Mouse (Mus musculus): ENCODE data around the gene Scg5. TPM values are rescaled to one million over a fixed set of nuclear protein-coding genes. Genes with fewer than 3 reads are reported as not detected.

Gene Scg5
- polyA plus RNA-seq, 1 experiment from 2014 or later: 9.4 TPM

DNA sequence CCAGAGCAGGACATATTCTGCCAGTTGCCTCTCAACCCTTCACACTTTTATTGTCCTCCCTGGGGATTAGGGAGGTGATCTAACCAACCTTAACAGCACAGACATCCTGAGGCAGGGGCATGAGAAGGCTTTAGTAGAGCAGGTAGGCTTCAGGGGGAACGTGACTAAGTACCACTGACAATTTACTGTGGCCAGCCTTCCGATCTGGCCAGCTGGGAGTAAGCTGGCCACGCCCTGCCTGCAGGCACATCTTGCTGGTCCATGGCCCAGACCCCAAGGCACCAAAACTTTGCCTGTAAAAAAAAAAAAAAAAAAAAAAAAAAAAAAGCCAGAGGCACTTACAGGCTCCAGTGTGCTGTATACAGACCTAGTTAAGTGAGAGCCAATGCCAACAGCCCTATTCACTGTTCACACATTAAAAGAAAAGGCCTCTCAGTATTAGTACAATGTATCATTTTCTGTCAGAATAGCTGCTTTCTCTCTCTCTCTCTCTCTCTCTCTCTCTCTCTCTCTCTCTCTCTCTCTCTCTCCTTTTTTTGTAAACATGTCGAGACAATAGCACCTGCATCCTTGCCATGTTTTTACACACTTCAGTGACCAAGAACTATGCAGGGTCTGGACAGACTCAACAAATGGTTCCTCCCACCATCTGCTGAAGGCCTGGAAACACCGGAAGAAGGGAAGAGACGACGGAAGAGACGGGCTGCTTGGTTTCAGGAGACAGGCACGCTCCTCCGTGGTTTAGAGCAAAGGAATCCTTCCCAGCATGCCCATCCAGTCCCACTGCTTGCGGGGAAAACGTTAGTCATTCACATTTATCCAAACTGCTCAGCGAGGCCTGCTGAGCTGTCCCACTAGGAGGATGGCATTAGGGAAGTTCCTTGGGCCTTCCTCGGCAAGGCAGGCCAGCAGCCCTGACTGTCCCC lies 11.0 kb downstream of the Scg5 start:
- 53% methylated on average over 14 of the region's 14 CpGs for WGBS
- DNase-seq (ENCODE audit: low spot score) (peak; percentile 49), ATAC-seq (ENCODE audit: low read depth) (peak; percentile 63; the same call in 1 of the 2 replicates)
- Histone ChIP-seq H3K9ac (ENCODE audit: low read depth, low read length) (no peak overlapping the region), H3K4me1 (ENCODE audit: control insufficient read depth, insufficient read depth, low read length) (no peaks in the 10 kb centered on the region), H3K9me3 (ENCODE audit: control insufficient read depth, low read length) (no peaks in the 10 kb centered on the region), H3K27me3 (replicated peaks; ENCODE audit: control insufficient read depth, insufficient read depth, low read length) (no peaks in the 10 kb centered on the region), H3K4me2 (ENCODE audit: low read depth, low read length) (no peak overlapping the region), H3K27ac (replicated peaks; ENCODE audit: low read depth, low read length) (no peak overlapping the region), H3K4me3 (ENCODE audit: low read depth, low read length) (no peak overlapping the region), H3K36me3 (ENCODE audit: control insufficient read depth, insufficient read depth, low read length) (no peaks in the 10 kb centered on the region)

DNA sequence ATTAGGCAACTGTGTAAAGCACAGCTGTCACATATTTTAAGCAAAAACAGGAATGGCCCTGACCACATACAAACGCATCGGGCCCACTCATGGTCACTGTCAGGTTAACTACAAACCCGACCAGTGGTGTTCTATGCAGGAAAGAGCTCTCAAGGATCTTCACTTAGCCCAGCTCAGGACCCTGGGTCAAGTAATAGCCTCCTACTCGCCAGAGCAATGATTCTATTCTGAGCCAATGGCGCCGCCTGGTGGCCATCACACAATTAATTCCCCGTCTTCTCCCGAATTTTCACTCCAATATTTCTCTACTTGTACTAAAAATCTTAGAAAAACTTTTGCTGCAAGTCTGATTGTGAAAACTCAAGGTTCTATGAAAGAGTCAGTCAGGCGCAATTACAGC lies 21.3 kb downstream of the Scg5 start:
- ATAC-seq (ENCODE audit: low read depth) (no peak), DNase-seq (ENCODE audit: low spot score) (peak; percentile 53)
- no peaks in the 10 kb centered on the region for H3K4me1 ChIP-seq (ENCODE audit: control insufficient read depth, insufficient read depth, low read length)
- WGBS: 19% methylated on average over 9 of the region's 9 CpGs
- no peak overlapping the region for H3K4me3 ChIP-seq (ENCODE audit: low read depth, low read length)
- no peaks in the 10 kb centered on the region for H3K36me3 ChIP-seq (ENCODE audit: control insufficient read depth, insufficient read depth, low read length)
- no peak overlapping the region for H3K27ac ChIP-seq (replicated peaks; ENCODE audit: low read depth, low read length)
- H3K4me2 ChIP-seq (ENCODE audit: low read depth, low read length): no peak overlapping the region
- H3K9me3 ChIP-seq (ENCODE audit: control insufficient read depth, low read length): no peaks in the 10 kb centered on the region
- no peak overlapping the region for H3K9ac ChIP-seq (ENCODE audit: low read depth, low read length)
- no peaks in the 10 kb centered on the region for H3K27me3 ChIP-seq (replicated peaks; ENCODE audit: control insufficient read depth, insufficient read depth, low read length)

DNA sequence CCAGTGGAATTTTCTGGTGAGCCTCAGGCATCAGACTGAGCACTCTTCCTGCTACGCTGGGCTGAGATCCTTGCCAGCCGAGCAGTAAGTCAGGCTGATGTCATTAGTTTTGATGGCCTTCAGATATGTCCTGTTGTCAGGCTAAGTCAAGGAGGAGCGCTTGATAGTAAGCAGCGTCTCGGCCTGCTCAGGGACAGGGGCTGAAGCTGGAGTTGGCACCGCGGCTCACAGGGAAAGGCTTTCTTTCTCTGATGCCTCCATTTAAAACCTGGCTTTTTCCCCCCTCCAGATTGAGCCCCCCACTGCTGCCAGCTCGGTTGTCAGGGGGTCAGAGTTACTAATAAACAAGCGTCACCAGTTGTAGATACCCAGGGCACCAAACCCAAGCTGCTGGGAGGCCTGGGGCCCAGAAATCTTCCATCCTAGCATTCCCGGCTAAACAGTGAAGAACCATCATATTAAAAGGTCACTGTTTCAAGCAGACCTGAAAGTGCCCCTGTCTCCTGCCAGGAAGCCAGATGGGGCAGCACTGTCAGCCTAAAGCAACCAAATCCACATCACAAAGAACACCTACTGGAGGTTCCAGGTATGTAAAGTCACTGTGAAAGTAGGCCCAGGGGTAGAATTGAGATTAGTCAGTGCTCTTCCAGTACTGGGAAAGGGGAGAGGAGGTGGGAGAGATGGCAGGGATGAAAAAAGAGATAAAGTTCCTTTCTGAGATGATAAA lies 21.9 kb downstream of the Scg5 start:
- no peak for ATAC-seq (ENCODE audit: low read depth)
- 57% methylated on average over 10 of the region's 10 CpGs for WGBS
- H3K9me3 ChIP-seq (ENCODE audit: control insufficient read depth, low read length): no peaks in the 10 kb centered on the region

DNA sequence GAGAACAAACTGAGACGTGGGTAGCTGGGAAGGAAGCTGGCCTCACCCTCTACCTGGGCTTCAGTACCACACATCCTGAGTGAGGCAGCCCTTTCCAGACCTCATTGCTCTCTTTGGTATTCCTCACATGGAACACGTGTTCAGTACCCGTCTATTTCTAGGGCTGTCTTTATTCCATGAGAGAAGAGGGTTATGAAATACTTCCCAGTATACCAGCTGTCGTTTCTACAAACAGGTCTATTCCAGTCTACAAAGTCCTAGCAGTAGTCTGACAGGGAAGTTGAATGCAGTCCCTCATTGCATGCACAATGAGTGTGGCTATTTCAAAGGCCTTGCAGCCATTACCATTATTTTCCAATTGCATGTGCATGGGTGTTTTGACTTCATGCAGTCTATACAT lies 23.2 kb downstream of the Scg5 start:
- ATAC-seq (ENCODE audit: low read depth) (no peak), DNase-seq (ENCODE audit: low spot score) (no peak)
- Histone ChIP-seq H3K4me2 (ENCODE audit: low read depth, low read length) (no peak overlapping the region), H3K27me3 (replicated peaks; ENCODE audit: control insufficient read depth, insufficient read depth, low read length) (no peaks in the 10 kb centered on the region), H3K27ac (replicated peaks; ENCODE audit: low read depth, low read length) (no peak overlapping the region), H3K9me3 (ENCODE audit: control insufficient read depth, low read length) (no peaks in the 10 kb centered on the region), H3K36me3 (ENCODE audit: control insufficient read depth, insufficient read depth, low read length) (no peaks in the 10 kb centered on the region), H3K4me3 (ENCODE audit: low read depth, low read length) (no peak overlapping the region), H3K9ac (ENCODE audit: low read depth, low read length) (no peak overlapping the region), H3K4me1 (ENCODE audit: control insufficient read depth, insufficient read depth, low read length) (0 out of 2 replicates have a peak, but pooled peaks cover 7% of the 10 kb centered on the region)
- WGBS: 82% methylated on average over 4 of the region's 4 CpGs

More for the DNA sequence above, 21.9 kb downstream of the Scg5 start:
- H3K36me3 ChIP-seq (ENCODE audit: control insufficient read depth, insufficient read depth, low read length): no peaks in the 10 kb centered on the region
- DNase-seq (ENCODE audit: low spot score): no peak
- H3K27ac ChIP-seq (replicated peaks; ENCODE audit: low read depth, low read length): no peak overlapping the region
- H3K9ac ChIP-seq (ENCODE audit: low read depth, low read length): no peak overlapping the region
- H3K4me1 ChIP-seq (ENCODE audit: control insufficient read depth, insufficient read depth, low read length): no peaks in the 10 kb centered on the region
- H3K4me2 ChIP-seq (ENCODE audit: low read depth, low read length): no peak overlapping the region
- H3K27me3 ChIP-seq (replicated peaks; ENCODE audit: control insufficient read depth, insufficient read depth, low read length): no peaks in the 10 kb centered on the region
- H3K4me3 ChIP-seq (ENCODE audit: low read depth, low read length): no peak overlapping the region

DNA sequence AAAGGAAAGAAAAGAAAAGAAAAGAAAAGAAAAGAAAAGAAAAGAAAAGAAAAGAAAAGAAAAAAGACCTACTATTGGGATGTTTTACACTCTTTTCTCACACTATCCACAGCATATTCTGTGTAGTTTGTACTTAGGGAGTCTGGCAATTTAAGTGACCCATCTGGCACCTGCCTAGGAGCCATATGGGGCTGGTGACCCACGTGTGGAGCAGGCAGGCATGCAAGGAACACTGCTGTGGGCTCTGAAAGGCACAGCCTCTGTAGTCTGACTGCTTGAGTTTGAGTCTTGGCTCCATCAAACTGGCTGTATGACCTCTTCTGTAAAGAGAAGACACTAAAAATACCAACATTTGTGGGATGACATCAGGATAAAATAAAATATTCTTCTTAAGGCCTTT lies 25.2 kb downstream of the Scg5 start:
- H3K36me3 ChIP-seq (ENCODE audit: control insufficient read depth, insufficient read depth, low read length): no peaks in the 10 kb centered on the region
- no peak overlapping the region for H3K4me2 ChIP-seq (ENCODE audit: low read depth, low read length)
- WGBS: 36% methylated on average over 1 of the region's 1 CpGs
- no peaks in the 10 kb centered on the region for H3K9me3 ChIP-seq (ENCODE audit: control insufficient read depth, low read length)
- H3K4me1 ChIP-seq (ENCODE audit: control insufficient read depth, insufficient read depth, low read length): peaks cover 12% of the 10 kb centered on the region; the same call in 1 of the 2 replicates
- H3K27ac ChIP-seq (replicated peaks; ENCODE audit: low read depth, low read length): no peak overlapping the region
- H3K9ac ChIP-seq (ENCODE audit: low read depth, low read length): no peak overlapping the region
- DNase-seq (ENCODE audit: low spot score) (no peak), ATAC-seq (ENCODE audit: low read depth) (no peak)
- no peak overlapping the region for H3K4me3 ChIP-seq (ENCODE audit: low read depth, low read length)
- no peaks in the 10 kb centered on the region for H3K27me3 ChIP-seq (replicated peaks; ENCODE audit: control insufficient read depth, insufficient read depth, low read length)

DNA sequence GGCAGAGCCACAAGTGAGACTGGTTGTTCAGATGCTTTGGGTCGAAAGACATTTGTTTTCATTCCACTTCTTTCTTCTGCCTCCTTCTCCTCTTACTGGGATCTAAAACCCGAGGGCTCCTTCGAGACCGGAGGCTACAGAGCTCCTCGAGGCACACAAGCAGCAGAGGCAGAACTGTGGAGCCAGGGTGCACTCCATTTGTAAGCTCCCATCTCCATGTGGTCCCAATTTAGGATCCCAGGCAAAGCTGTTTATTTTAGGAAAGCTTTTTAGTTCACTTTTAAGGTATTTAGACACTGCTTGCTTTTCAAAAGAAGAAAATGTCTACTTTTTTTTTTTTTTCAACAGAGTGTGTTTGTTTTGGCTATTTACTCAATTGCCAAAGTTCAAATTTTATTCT lies 28.1 kb downstream of the Scg5 start:
- no peak for ATAC-seq (ENCODE audit: low read depth)
- Histone ChIP-seq H3K27ac (replicated peaks; ENCODE audit: low read depth, low read length) (no peak overlapping the region), H3K4me2 (ENCODE audit: low read depth, low read length) (no peak overlapping the region), H3K4me3 (ENCODE audit: low read depth, low read length) (no peak overlapping the region), H3K27me3 (replicated peaks; ENCODE audit: control insufficient read depth, insufficient read depth, low read length) (no peaks in the 10 kb centered on the region), H3K9ac (ENCODE audit: low read depth, low read length) (no peak overlapping the region), H3K36me3 (ENCODE audit: control insufficient read depth, insufficient read depth, low read length) (no peaks in the 10 kb centered on the region), H3K9me3 (ENCODE audit: control insufficient read depth, low read length) (no peaks in the 10 kb centered on the region), H3K4me1 (ENCODE audit: control insufficient read depth, insufficient read depth, low read length) (peaks cover 12% of the 10 kb centered on the region; the same call in 1 of the 2 replicates)
- WGBS: 32% methylated on average over 5 of the region's 5 CpGs
- DNase-seq (ENCODE audit: low spot score): no peak

DNA sequence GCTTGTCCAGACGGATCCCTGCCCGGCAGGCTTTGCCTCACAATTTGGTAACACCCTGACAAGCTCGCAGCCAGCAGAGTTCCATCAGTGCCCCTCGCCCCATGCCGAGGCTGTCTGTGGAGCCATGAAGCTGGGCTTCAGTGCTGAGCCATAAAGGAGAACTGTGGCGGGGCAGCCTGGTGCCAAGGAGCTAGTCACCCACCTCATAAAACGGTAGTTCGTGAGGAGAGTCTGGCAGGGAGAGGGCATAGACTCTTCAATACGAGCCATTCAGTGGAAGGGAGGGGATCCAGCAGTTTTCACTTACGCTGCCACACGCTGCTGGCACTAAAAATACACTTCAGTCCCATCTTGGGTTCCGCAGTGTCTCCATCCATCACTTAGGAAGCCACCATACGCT lies 30.3 kb downstream of the Scg5 start:
- peaks cover 12% of the 10 kb centered on the region; the same call in 1 of the 2 replicates for H3K4me1 ChIP-seq (ENCODE audit: control insufficient read depth, insufficient read depth, low read length)
- H3K27ac ChIP-seq (replicated peaks; ENCODE audit: low read depth, low read length): no peak overlapping the region
- DNase-seq (ENCODE audit: low spot score) (no peak), ATAC-seq (ENCODE audit: low read depth) (no peak)
- no peak overlapping the region for H3K9ac ChIP-seq (ENCODE audit: low read depth, low read length)
- H3K36me3 ChIP-seq (ENCODE audit: control insufficient read depth, insufficient read depth, low read length): no peaks in the 10 kb centered on the region
- H3K27me3 ChIP-seq (replicated peaks; ENCODE audit: control insufficient read depth, insufficient read depth, low read length): no peaks in the 10 kb centered on the region
- no peak overlapping the region for H3K4me3 ChIP-seq (ENCODE audit: low read depth, low read length)
- H3K9me3 ChIP-seq (ENCODE audit: control insufficient read depth, low read length): no peaks in the 10 kb centered on the region
- no peak overlapping the region for H3K4me2 ChIP-seq (ENCODE audit: low read depth, low read length)
- WGBS: 76% methylated on average over 13 of the region's 13 CpGs

DNA sequence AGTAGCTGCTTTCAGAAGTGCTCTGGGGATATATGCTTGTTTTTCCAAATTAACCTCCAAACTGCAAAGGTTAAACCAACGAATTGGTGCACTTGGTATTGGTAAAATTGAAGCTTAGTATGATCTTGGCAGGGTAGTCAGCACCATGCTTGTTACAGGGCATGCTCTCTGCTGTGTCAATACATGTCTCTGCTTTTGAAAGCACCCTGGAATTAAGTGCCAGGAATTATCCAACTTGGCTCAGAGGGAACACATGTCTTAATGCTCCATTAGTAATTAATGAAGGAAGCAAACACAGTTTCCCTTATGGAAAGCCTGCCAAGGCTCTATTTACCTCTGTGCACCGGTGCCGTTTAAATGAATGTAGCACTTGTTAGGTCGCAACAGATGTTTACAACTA lies 33.7 kb downstream of the Scg5 start:
- no peaks in the 10 kb centered on the region for H3K4me1 ChIP-seq (ENCODE audit: control insufficient read depth, insufficient read depth, low read length)
- 42% methylated on average over 4 of the region's 4 CpGs for WGBS
- no peak for DNase-seq (ENCODE audit: low spot score)
- H3K4me2 ChIP-seq (ENCODE audit: low read depth, low read length): no peak overlapping the region
- H3K27ac ChIP-seq (replicated peaks; ENCODE audit: low read depth, low read length): no peak overlapping the region
- no peak overlapping the region for H3K9ac ChIP-seq (ENCODE audit: low read depth, low read length)
- no peak for ATAC-seq (ENCODE audit: low read depth)
- no peak overlapping the region for H3K4me3 ChIP-seq (ENCODE audit: low read depth, low read length)
- H3K36me3 ChIP-seq (ENCODE audit: control insufficient read depth, insufficient read depth, low read length): no peaks in the 10 kb centered on the region
- H3K27me3 ChIP-seq (replicated peaks; ENCODE audit: control insufficient read depth, insufficient read depth, low read length): no peaks in the 10 kb centered on the region
- H3K9me3 ChIP-seq (ENCODE audit: control insufficient read depth, low read length): no peaks in the 10 kb centered on the region
